Mouse (Mus musculus) lung, postnatal 0 days (tissue): ENCODE data around the gene Churc1.

Source experiments
- CTCF ChIP-seq: IDR thresholded peaks from 2 replicates; pipeline ENCODE4 v1.5.1; 2016; ENCODE audit warnings: antibody characterized with exemption, mild to moderate bottlenecking
- EP300 ChIP-seq: IDR thresholded peaks from 2 replicates; pipeline ENCODE4 v1.6.1; 2016; ENCODE audit warnings: antibody characterized with exemption, mild to moderate bottlenecking, control low read depth

- TF ChIP-seq EP300 (no peak), CTCF (no peak)
Observed at GRCm38 (mm10) chr12:76718384-76718783, 47.0 kb upstream of the Churc1 start.
